Mouse (Mus musculus) liver, embryonic 14.5 days (tissue): ENCODE results near the gene Cnnm1.

Experiments used
- CTCF ChIP-seq: IDR thresholded peaks from 2 replicates; pipeline ENCODE4 v1.5.1; 2016; ENCODE audit warnings: antibody characterized with exemption, low read depth, control low read depth
- EP300 ChIP-seq: IDR thresholded peaks from 2 replicates; pipeline ENCODE4 v1.6.1; 2016; ENCODE audit warnings: antibody characterized with exemption, low read depth

GRCm38 (mm10) chr19:43440768-43441660 is 778 bp downstream of the Cnnm1 start:
- TF ChIP-seq EP300 (no peak), CTCF (no peak)
